Mouse (Mus musculus) ES-Bruce4 (cell line): ENCODE results near the gene Tenm1. TPM values are rescaled to one million over a fixed set of nuclear protein-coding genes. Genes with fewer than 3 reads are reported as not detected.

Experiments
- H3K27ac ChIP-seq: 2 replicates; pipeline ENCODE4 v1.5.1; 2012; ENCODE audit warnings: low read length, inconsistent platforms; ENCODE audit not compliant: insufficient read depth
- H3K27me3 ChIP-seq: 2 replicates; pipeline ENCODE4 v1.6.1; 2012; ENCODE audit warnings: mild to moderate bottlenecking, low read length, inconsistent platforms; ENCODE audit not compliant: control insufficient read depth, poor library complexity, insufficient read depth, severe bottlenecking
- H3K36me3 ChIP-seq: 2 replicates; pipeline ENCODE4 v1.6.1; 2012; ENCODE audit warnings: inconsistent platforms, mild to moderate bottlenecking, low read length, moderate library complexity; ENCODE audit not compliant: control insufficient read depth, poor library complexity, insufficient read depth, severe bottlenecking
- H3K4me1 ChIP-seq: one replicate; pipeline ENCODE4 v1.8.1; 2011; ENCODE audit warnings: low read length; ENCODE audit not compliant: control insufficient read depth, insufficient read depth
- H3K4me3 ChIP-seq: 2 replicates; pipeline ENCODE4 v1.5.1; 2011; ENCODE audit warnings: low read depth, mild to moderate bottlenecking, low read length
- H3K9ac ChIP-seq: 2 replicates; pipeline ENCODE4 v1.6.1; 2012; ENCODE audit warnings: low read depth, mild to moderate bottlenecking, inconsistent platforms; ENCODE audit not compliant: poor library complexity, severe bottlenecking
- H3K9me3 ChIP-seq: replicated peaks from 2 replicates; pipeline ENCODE4 v1.6.1; 2012; ENCODE audit warnings: mild to moderate bottlenecking, low read length, inconsistent platforms; ENCODE audit not compliant: control insufficient read depth, poor library complexity, insufficient read depth, severe bottlenecking
- CTCF ChIP-seq: IDR thresholded peaks from one replicate; pipeline ENCODE4 v1.8.1; 2011; ENCODE audit warnings: low read depth, low read length
- EP300 ChIP-seq: IDR thresholded peaks from 2 replicates; pipeline ENCODE4 v1.6.1; 2011; ENCODE audit warnings: low read depth, low read length; ENCODE audit not compliant: insufficient read depth
- POLR2A ChIP-seq: IDR thresholded peaks from one replicate; pipeline ENCODE4 v1.8.1; 2011; ENCODE audit warnings: low read length; ENCODE audit not compliant: insufficient read depth
- polyA plus RNA-seq: library from polyadenylated mRNA; stranded (reverse); fragments of >200 nt; gene quantifications from 2 replicates; pipeline ENCODE4 v1.2.4, GENCODE M21; 2011; ENCODE audit warnings: low read depth; ENCODE audit not compliant: missing spikeins, insufficient read depth, insufficient read length

Gene Tenm1
- polyA plus RNA-seq, 1 experiment: 0.57 TPM

DNA sequence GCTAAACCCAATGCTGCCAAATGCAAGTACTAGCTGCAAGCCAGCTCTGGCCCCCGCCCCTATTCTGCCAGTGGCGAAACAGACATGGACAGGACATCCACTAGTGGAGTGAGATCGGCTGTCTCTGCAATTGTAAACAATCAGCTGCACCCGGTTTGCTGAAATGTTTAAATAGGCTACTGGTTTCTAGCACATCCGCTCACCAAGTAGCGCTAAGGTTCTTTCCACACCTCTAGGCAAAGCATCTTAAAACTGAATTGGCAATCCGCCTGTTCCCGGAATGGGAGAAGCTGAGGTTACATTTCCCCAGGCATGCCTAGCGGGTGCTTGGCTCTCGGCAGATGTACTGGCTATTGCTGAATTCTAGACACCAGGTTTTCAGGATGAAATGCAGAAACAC, 1.8 kb downstream of the Tenm1 start:
- no peaks in the 10 kb centered on the region for H3K9me3 ChIP-seq
- no peaks in the 10 kb centered on the region for H3K36me3 ChIP-seq
- no peaks in the 10 kb centered on the region for H3K4me1 ChIP-seq
- H3K27me3 ChIP-seq: no peaks in the 10 kb centered on the region
- no peak overlapping the region for H3K27ac ChIP-seq
- no peak overlapping the region for H3K4me3 ChIP-seq
- TF ChIP-seq CTCF (no peak), EP300 (no peak), POLR2A (no peak)
- no peak overlapping the region for H3K9ac ChIP-seq

DNA sequence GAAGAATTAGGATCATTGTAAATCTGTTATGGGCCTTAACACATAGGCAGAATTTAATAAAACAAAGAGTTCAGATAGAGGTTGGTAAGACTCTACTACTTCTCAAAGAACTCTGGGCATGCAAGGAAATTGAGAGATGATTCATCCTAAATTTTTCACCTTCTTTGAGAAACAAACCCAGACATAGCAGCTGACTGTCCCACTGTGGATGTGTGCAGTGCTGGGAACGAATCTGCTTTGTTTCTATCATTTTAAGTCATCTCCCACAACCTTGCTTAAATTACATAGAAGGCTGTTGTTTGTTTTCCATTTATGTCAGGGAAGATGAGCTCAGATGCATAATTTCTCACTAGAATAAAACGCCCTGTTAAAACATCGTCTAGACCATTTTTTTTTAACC, 31.0 kb downstream of the Tenm1 start:
- H3K4me1 ChIP-seq: no peaks in the 10 kb centered on the region
- no peak overlapping the region for H3K9ac ChIP-seq
- no peaks in the 10 kb centered on the region for H3K9me3 ChIP-seq
- TF ChIP-seq POLR2A: no peak
- no peak for TF ChIP-seq CTCF
- TF ChIP-seq EP300: no peak
- H3K27me3 ChIP-seq: no peaks in the 10 kb centered on the region
- no peak overlapping the region for H3K27ac ChIP-seq
- H3K4me3 ChIP-seq: no peak overlapping the region
- H3K36me3 ChIP-seq: no peaks in the 10 kb centered on the region

DNA sequence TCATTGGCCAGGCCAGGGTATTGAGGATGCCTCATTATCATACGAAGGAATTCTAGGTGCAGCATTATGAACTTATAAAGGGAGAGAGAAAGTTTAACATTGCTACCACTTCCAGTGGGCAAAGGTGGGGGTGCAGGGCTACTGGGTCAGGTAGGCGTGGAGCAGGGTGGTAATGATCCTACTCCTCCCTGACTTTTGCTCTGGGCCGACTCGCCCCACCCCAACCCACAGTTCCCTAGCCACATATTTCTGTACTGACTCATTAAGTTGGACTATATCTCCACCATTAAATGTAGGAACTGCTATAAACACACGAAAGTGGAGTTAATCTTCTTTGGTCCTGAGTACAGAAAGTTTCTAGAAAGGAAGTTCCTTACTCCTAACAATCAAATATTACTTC, 40.8 kb downstream of the Tenm1 start:
- Histone ChIP-seq H3K27ac (no peak overlapping the region), H3K4me3 (no peak overlapping the region), H3K4me1 (no peaks in the 10 kb centered on the region), H3K36me3 (no peaks in the 10 kb centered on the region), H3K9me3 (no peaks in the 10 kb centered on the region), H3K27me3 (no peaks in the 10 kb centered on the region), H3K9ac (no peak overlapping the region)
- TF ChIP-seq EP300 (no peak), POLR2A (no peak), CTCF (no peak)

- Histone ChIP-seq H3K4me1 (no peaks in the 10 kb centered on the region), H3K27me3 (no peaks in the 10 kb centered on the region), H3K4me3 (no peak overlapping the region), H3K9ac (no peak overlapping the region), H3K9me3 (no peaks in the 10 kb centered on the region), H3K36me3 (no peaks in the 10 kb centered on the region), H3K27ac (no peak overlapping the region)
- TF ChIP-seq EP300: no peak
- TF ChIP-seq POLR2A: no peak
- TF ChIP-seq CTCF: no peak
Measured at GRCm38 (mm10) chrX:43372526-43372925, 56.4 kb downstream of the Tenm1 start.

GRCm38 (mm10) chrX:43319351-43319750, 109.6 kb downstream of the Tenm1 start:
- H3K9ac ChIP-seq: no peak overlapping the region
- no peak for TF ChIP-seq EP300
- no peak for TF ChIP-seq CTCF
- TF ChIP-seq POLR2A: no peak
- no peak overlapping the region for H3K27ac ChIP-seq
- no peaks in the 10 kb centered on the region for H3K36me3 ChIP-seq
- H3K4me3 ChIP-seq: no peak overlapping the region
- no peaks in the 10 kb centered on the region for H3K4me1 ChIP-seq
- no peaks in the 10 kb centered on the region for H3K9me3 ChIP-seq
- H3K27me3 ChIP-seq: no peaks in the 10 kb centered on the region

- Histone ChIP-seq H3K9me3 (no peaks in the 10 kb centered on the region), H3K27me3 (no peaks in the 10 kb centered on the region), H3K36me3 (no peaks in the 10 kb centered on the region), H3K9ac (no peak overlapping the region), H3K4me3 (no peak overlapping the region), H3K27ac (no peak overlapping the region), H3K4me1 (no peaks in the 10 kb centered on the region)
- TF ChIP-seq POLR2A: no peak
- TF ChIP-seq EP300: no peak
Measured at GRCm38 (mm10) chrX:43317801-43318520, 111.0 kb downstream of the Tenm1 start.
